Mouse (Mus musculus): ENCODE measurements around the gene Dlx4. TPM values are rescaled to one million over a fixed set of nuclear protein-coding genes. Genes with fewer than 3 reads are reported as not detected.

Dlx4 gene
- total RNA-seq, 1 experiment from 2014 or later = not detected

DNA sequence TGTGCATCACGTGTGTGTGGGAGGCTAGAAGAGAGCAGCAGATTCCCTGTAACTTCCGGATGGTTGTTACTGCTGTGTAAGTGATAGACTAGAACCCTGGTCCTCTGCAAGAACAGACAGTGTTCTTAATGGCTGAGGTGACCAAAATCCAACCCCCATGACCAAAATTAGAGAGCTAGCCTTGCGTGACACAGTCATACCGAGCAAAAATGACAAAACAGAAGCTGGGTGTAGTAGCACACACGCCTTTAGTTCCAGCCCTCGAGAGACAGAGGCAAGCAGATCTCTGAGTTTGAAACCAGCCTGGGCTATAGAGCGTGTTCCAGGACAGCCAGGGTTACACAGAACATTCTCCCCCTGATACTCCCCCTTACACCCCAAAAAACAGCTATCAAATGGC, 36.0 kb downstream of the Dlx4 start:
- no peak for ATAC-seq (ENCODE audit: extremely low read depth, insufficient number of reproducible peaks, low FRiP score, poor library complexity, severe bottlenecking)

DNA sequence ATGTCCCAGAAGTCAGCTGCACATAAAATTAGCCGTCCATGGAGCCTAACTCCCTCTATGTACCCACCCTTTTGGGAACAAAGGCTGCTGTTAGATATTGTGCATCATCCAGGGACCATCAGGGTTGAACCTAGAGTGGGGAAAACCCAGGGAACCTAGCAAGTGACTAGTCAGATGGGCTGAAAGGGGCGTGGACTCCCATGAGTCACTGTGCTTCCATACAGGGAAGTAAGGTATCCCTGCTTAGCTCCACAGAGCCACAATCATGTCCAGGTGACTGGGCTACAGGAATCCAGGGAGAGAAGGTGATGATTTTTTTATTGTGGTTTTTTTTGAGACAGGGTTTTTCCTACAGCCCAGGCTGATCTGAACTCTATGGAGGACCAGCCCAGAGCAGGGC, 37.1 kb downstream of the Dlx4 start:
- ATAC-seq (ENCODE audit: extremely low read depth, insufficient number of reproducible peaks, low FRiP score, poor library complexity, severe bottlenecking) = no peak

DNA sequence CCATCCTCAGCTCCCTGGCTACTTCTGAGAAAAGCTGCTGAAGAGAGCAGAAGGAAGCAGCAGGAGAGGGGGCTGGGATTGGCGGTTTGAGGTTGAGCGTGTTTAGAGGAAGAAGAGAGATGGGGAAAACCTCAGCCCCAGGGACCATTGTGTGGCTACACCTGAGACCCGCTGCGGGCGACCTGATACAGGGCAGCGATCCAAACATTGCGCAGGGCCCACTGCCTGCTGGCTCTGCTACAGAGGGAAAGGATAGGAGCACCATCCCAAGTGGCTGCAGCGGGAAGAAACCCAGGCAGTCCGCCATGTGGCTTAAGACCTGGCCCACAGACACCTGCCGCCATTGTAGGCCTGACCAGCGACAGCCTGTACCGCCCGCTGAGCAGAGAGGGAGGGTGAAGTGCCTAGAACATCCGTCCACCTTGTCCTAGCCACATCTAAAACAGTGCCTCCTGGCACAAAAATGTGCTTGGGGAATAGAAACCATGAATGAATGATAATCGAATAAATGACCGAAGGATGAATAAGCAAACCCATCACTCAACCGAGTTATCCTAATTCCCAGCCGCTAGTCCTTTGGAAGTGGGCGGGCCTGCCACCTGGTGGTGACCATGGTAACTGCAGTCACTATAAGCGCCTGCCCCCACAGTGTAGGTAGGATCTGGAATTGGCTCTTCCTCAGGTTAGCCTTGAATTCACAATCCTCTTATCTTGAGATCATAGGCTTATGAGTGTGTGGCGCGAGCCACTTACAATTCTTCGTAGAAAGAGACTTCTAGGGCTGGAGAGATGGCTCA, 39.4 kb downstream of the Dlx4 start:
- peak; percentile 35; the same call in 1 of the 2 replicates for ATAC-seq (ENCODE audit: extremely low read depth, insufficient number of reproducible peaks, low FRiP score, poor library complexity, severe bottlenecking)

DNA sequence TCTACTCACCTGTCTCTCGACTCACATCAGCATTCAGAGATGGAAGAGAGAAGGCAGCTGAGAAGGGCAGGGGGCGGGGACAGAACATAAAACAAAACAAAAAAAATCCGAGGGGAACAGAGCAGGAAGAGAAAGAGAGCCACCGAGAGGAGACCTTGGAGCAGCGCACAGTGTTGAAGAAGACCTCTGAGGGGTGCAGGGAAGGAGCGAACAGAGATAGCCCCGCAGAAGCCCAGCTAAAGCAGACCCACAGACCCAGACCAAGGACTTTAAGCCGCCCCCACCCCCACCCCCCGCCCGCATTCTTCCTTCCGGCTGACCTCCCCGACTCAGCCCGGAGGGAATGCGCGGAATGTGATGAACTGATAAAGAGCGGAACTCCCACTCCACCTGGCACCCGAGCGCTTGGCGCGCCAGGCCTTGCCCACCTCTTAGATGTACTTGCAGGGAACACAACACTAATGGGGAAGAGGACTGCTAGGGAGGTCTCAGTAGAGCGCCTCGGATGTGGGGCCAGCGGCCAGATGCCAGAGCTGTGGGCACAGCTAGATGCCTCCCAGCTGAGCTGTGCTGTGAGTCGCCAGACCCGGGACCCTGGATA, 40.7 kb downstream of the Dlx4 start:
- no peak for ATAC-seq (ENCODE audit: extremely low read depth, insufficient number of reproducible peaks, low FRiP score, poor library complexity, severe bottlenecking)

DNA sequence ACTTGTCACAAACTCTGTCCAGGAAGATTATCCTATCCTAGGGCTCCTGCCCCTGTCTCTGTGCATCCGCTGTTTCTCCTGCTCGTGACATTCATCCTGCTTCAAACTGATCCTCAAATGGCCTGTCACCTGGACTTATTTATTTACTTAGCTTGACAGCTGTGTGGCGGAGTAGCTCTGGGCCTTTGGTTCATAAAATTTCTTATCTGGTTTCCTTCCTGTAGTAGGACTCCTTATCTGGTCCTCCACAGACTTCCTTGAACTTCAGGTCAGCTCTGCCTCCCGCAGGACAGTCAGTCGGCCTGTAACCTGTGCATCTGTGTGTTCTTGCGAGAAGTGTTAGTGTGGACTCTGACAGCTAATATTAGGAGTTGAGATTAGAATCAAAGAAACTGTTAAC, 41.8 kb downstream of the Dlx4 start:
- no peak for ATAC-seq (ENCODE audit: extremely low read depth, insufficient number of reproducible peaks, low FRiP score, poor library complexity, severe bottlenecking)

DNA sequence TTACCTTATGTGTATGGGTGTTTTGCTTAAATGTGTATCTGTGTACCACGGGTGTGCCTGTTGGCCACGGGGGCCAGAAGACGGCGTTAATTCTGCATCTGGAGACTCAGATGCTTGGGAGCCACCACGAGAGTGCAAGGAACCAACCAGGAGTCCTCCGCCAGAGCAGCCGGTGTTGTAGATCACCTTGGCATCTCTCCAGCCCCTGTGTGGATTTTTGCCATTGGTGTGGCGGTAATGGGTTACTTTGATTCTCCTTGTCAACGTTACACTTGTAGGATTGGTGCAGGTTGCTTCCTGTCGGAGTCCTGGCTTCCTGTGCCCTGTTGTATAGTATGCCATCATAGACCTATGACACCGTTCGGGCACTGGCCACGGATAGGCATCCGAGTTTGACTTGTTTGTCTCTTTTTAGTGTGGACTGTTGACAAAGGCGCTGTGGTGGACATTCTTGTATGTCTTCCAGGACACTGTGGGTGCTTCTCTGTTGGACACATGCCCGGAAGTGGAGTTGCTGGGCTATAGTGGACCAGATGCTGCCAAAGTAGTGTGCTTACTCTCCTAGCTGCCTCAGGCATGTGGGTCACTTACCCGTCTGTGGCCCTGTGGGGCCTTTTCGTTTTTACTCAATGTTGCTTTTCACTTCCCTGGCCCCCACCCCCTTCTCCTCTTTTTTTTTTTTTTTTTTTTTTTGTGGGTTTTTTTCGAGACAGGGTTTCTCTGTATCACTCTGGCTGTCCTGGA, 43.7 kb downstream of the Dlx4 start:
- ATAC-seq (ENCODE audit: extremely low read depth, insufficient number of reproducible peaks, low FRiP score, poor library complexity, severe bottlenecking) = no peak

DNA sequence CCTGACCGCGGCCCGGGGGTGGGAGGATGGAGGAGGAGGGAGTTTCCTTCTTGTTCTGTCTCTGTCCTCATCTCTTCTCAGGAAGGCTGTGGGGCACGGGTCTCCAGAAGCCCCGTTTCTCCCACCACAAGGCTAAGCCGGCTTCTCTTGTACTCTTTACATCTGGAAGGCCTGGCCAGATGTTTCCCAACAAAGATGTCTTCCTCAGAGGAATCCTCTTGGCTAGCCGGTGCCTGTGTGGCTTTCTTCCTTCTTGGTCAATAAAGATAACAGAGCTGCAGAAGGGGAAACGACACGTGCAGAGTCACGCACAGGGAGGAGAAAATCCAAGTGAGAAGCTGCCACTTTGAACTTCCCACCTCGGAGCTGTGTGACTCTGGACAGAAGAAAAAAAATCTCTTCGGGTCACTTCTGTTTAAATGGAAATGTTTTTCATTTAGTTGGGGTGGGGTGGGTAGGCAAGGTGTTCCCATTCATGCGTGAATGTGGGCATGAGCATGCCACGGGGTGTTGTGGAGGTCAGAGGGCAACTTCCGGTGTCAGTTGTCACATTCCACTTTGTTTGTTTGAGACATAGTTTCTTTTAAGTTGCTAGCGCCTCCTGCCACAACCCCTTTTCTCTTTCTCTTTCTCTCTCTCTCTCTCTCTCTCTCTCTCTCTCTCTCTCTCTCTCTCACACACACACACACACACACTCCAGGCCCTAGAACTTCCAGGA, 44.8 kb downstream of the Dlx4 start:
- no peak for ATAC-seq (ENCODE audit: extremely low read depth, insufficient number of reproducible peaks, low FRiP score, poor library complexity, severe bottlenecking)

DNA sequence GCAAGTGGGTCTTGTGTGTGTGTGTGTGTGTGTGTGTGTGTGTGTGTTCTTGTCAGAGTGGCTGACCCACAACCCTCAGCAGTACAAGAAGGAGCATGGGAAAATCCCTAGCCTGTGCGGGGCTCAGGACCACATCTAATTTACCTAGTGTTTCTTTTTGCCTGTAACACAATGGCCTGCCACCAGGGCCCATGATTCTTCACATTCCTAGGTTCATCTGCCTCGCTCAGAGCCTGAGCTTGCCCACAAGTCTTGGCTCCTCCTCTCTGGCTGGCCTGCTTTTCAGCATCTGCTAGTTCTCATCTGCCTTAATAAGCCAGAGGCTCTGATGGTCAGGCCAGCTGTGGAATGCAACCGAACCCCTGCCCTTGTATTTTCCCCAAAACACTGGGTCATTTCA, 45.7 kb downstream of the Dlx4 start:
- no peak for ATAC-seq (ENCODE audit: extremely low read depth, insufficient number of reproducible peaks, low FRiP score, poor library complexity, severe bottlenecking)

DNA sequence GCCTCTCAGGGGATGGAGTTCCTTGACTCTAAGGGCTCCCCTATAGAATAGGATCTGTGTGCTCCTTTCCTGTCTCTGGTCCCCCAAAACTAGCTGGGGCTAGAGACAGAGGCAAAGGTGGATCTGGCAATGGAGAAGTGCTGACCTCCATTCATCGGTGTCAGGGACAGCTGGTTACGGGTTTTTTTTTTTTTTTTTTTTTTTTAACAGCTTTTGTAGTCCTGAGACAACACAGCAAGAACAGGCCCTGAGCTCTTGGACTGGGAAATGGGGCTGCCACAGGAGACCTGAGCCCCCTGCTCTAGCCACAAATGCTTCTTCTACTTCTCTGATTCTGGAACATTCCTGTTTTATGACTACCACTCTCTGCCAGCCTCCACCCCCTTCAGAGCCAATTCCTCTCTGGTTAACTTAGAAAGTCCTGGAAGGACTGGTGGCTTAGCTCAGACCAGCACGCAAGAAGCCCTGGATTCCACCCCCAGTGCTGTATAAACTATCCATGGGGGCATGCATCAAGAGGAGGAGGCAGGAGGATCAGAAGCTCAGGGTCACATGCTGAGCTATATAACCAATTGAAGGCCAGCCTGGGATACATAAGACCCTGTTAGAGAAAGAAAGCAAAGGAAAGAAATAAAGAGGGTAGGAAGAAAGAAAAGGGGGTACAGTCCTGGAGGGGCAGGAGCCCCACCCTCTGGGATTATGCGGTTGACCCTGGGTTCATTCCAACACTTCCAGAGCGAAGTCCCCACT, 47.5 kb downstream of the Dlx4 start:
- ATAC-seq (ENCODE audit: extremely low read depth, insufficient number of reproducible peaks, low FRiP score, poor library complexity, severe bottlenecking) = no peak

DNA sequence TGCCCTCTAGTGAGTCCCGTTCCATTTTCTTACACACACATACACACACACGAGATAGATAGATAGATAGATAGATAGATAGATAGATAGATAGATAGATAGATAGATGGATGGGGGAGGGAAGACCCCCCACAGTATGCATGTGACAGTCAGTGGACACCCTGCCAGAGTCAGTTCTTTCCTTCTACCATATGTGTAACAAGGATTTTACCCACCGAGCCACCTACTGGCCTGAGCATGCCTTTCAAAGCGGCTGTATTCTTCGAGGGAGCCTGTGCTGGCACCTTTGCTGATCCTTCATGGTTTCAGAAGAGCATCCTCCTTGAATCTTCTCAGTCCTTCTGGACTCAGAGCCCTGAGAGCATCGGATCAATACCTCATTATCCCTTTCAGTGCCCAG, 48.2 kb downstream of the Dlx4 start:
- no peak for ATAC-seq (ENCODE audit: extremely low read depth, insufficient number of reproducible peaks, low FRiP score, poor library complexity, severe bottlenecking)

DNA sequence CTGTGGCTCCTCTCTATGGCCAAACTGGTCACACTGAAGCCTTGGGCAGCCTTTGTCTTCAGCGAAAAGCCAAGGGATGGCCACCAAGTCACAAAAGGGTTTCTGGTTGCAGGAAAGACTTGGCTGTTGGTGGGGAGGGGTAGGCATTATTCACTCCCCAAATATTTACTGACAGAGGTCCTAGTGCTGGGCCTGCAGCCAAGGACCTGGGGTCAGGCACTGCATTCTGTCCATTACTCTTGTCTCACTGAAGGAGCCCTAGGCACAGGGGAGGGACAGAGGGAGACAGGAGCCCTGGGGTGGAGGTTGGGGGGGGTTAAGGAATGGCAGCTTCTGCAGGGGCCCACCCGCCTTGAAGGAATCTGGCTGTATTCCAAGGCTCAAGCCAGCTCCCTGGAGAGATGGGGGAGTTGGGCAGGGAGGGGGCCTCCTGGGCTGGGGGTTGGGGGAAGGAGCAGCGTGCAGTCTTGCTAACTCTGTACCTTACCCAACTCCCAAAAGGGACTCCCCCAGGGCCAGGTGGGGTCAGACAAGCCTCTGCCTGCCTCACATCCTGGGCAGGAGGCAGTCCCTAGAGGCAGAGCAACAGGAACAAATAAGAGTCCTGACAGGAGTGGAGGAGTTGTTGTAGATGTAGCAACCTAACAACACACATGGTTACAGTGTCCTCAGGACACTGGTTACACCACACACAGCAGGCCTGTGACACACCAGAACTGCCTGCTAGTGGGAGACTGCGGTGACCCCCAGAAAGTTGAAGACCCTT, 49.3 kb downstream of the Dlx4 start:
- no peak for ATAC-seq (ENCODE audit: extremely low read depth, insufficient number of reproducible peaks, low FRiP score, poor library complexity, severe bottlenecking)

DNA sequence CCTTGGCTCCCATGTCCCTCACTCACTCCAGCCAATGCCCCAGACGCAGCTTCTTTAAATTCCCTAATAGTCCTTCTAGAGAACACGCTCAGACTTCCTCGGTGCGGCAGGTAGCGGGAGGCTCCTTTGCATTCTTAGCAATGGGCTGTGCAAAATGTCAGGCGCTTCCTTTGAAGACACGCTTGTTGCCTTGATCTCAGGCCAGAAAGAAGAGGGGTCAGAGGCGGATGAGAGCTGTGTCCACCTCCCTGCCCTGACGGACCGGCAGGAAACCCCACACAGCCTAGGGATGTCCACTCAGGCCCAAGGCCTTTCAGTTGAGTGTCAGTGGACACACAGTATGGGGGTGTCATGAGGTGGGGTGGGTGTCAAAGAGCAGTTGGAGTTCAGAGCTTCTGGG, 50.5 kb downstream of the Dlx4 start:
- ATAC-seq (ENCODE audit: extremely low read depth, insufficient number of reproducible peaks, low FRiP score, poor library complexity, severe bottlenecking) = no peak

DNA sequence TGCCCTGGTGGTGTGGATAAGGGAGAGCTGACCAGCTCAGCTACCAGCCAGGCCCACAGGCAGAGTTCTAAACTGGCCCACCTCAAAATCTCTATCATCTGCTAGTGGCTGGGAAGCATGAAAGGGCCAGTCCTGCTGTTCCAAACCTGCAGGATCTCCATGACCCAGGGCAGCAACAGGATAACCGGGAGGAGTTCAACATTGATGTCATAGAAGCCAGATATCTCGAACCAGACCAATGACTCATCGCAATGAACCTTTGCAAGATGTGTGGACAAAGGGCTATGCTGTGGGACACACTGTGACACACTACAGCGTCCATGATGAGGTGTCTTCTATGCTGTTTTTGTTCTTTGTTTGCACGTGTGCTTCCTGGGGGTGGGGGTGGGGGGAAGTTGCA, 53.0 kb downstream of the Dlx4 start:
- no peak for ATAC-seq (ENCODE audit: extremely low read depth, insufficient number of reproducible peaks, low FRiP score, poor library complexity, severe bottlenecking)

Other genes with a start within 250 kb of the Dlx4 start
- not detected in 2 replicates for gene Col1a1, start 210.0 kb downstream of the Dlx4 start, total RNA-seq (2017)
- gene Hils1, start 178.7 kb downstream of the Dlx4 start, total RNA-seq (2017) = not detected in 2 replicates
- gene Sgca, start 169.9 kb downstream of the Dlx4 start, total RNA-seq (2017) = not detected in 2 replicates
- 118 and 120 TPM in 2 replicates for gene Ppp1r9b, start 155.2 kb downstream of the Dlx4 start, total RNA-seq (2017)
- 0.81 and 3.1 TPM in 2 replicates for gene Samd14, start 136.4 kb downstream of the Dlx4 start, total RNA-seq (2017)
- gene Pdk2, start 104.9 kb downstream of the Dlx4 start, total RNA-seq (2017) = 2.9 and 5.2 TPM in 2 replicates
- gene Itga3, start 69.5 kb downstream of the Dlx4 start, total RNA-seq (2017) = 0.23 and 1.2 TPM in 2 replicates
- not detected in 2 replicates for gene Dlx3, start 26.1 kb downstream of the Dlx4 start, total RNA-seq (2017)
- 0.86 TPM in 1 of 2 replicates, not detected in the other for gene Tac4, start 115.3 kb upstream of the Dlx4 start, total RNA-seq (2017)
- 63.7 and 69.5 TPM in 2 replicates for gene Kat7, start 164.0 kb upstream of the Dlx4 start, total RNA-seq (2017)
- gene Fam117a, start 190.8 kb upstream of the Dlx4 start, total RNA-seq (2017) = 45.7 and 48.7 TPM in 2 replicates
- 29.1 and 35.5 TPM in 2 replicates for gene Slc35b1, start 238.4 kb upstream of the Dlx4 start, total RNA-seq (2017)

Data from neutrophil, adult 5-6 weeks (primary cell).